Mouse (Mus musculus): ENCODE results near the gene Mrrf. TPM values are rescaled to one million over a fixed set of nuclear protein-coding genes. Genes with fewer than 3 reads are reported as not detected.

The Mrrf gene
- polyA plus RNA-seq, 1 experiment: 24.5 TPM

DNA sequence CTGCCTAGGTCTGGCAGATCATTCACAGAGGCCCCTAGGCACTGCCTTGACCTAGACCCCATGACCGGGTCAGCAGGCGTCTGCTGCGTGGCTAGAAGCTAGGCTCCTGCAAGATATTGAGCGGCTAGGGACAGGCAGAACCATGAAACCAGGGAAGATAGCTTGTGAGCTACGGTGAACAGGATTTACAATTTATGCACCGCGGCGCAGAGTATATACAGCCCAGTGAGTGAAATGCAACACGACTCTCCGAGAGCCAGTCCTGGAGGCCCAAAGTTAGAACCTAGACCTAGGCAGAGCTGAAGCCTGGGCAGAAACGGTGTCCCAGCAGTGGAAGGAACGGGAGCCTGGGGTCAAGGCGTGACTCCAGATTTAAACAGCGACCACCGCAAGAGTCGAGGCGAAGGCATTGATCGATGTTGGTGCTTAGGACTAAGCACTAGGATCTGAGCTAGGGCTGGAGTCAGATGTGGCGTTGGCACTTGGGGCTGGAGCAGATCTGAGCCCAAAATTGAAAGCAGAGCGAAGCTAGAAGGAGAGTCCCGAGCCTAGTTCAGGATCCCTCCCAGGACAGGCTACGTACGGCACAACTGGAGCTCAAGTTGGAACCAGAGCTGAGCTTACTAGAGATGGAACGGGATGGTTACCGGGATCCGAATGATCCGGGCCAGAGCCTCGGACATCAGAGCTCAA, 34.2 kb upstream of the Mrrf start:
- H3K4me3 ChIP-seq (replicated peaks; ENCODE audit: extremely low read depth, low read depth, low read length): no peak overlapping the region

GRCm38 (mm10) chr2:36102559-36102946, 33.6 kb upstream of the Mrrf start:
- peaks cover 5% of the 10 kb centered on the region; the same call in 1 of the 2 replicates for H3K4me1 ChIP-seq (ENCODE audit: control insufficient read depth, insufficient read depth, low read length)
- TF ChIP-seq CTCF (IDR thresholded peaks at IDR 0.05; ENCODE audit: insufficient read depth, low read length) (no peak), POLR2A (IDR thresholded peaks at IDR 0.05; ENCODE audit: borderline replicate concordance, extremely low read depth, low read depth, low read length) (no peak)
- H3K4me3 ChIP-seq (replicated peaks; ENCODE audit: extremely low read depth, low read depth, low read length): no peak overlapping the region
- 27% methylated on average over 21 of the region's 21 CpGs for WGBS
- peak; percentile 13 for DNase-seq

More for the DNA sequence above, 34.2 kb upstream of the Mrrf start:
- peaks cover 5% of the 10 kb centered on the region; the same call in 1 of the 2 replicates for H3K4me1 ChIP-seq (ENCODE audit: control insufficient read depth, insufficient read depth, low read length)
- 37% methylated on average over 28 of the region's 28 CpGs for WGBS
- no peak for DNase-seq
- TF ChIP-seq POLR2A (IDR thresholded peaks at IDR 0.05; ENCODE audit: borderline replicate concordance, extremely low read depth, low read depth, low read length) (no peak), CTCF (IDR thresholded peaks at IDR 0.05; ENCODE audit: insufficient read depth, low read length) (no peak)

DNA sequence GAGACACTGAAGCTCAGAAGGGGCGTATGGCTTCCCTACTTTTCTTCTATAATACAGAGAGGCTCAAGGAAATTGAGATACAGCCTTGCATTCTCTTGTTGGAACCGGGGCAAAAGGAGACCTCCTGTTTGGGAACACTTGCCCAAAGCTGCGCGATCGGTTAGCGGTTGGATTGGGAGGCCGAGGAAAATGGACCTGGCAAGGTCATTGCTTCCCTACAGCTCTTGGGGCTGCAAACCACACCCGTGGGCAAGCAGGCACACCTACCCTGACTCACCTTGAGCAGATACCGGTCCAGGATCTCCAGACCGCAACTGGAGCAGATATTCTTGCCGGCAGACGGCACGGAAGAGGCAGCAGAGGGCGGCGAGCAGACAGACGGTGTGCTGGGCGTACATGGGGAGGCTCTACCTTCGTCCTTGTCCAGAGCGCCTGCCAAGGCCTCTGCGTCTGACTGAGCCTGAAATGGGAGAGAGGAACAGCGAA, 33.1 kb upstream of the Mrrf start:
- H3K4me3 ChIP-seq (replicated peaks; ENCODE audit: extremely low read depth, low read depth, low read length): no peak overlapping the region
- TF ChIP-seq POLR2A (IDR thresholded peaks at IDR 0.05; ENCODE audit: borderline replicate concordance, extremely low read depth, low read depth, low read length) (no peak), CTCF (IDR thresholded peaks at IDR 0.05; ENCODE audit: insufficient read depth, low read length) (no peak)

GRCm38 (mm10) chr2:36103555-36104367, 32.4 kb upstream of the Mrrf start:
- peak overlapping the region; percentile 43 for H3K4me3 ChIP-seq (replicated peaks; ENCODE audit: extremely low read depth, low read depth, low read length)
- DNase-seq: peak; percentile 32
- peaks cover 5% of the 10 kb centered on the region; the same call in 1 of the 2 replicates for H3K4me1 ChIP-seq (ENCODE audit: control insufficient read depth, insufficient read depth, low read length)
- TF ChIP-seq CTCF (IDR thresholded peaks at IDR 0.05; ENCODE audit: insufficient read depth, low read length) (no peak), POLR2A (IDR thresholded peaks at IDR 0.05; ENCODE audit: borderline replicate concordance, extremely low read depth, low read depth, low read length) (no peak)
- WGBS: 6% methylated on average over 38 of the region's 38 CpGs

More for the DNA sequence above, 33.1 kb upstream of the Mrrf start:
- DNase-seq: no peak
- H3K4me1 ChIP-seq (ENCODE audit: control insufficient read depth, insufficient read depth, low read length): peaks cover 5% of the 10 kb centered on the region; the same call in 1 of the 2 replicates
- WGBS: 22% methylated on average over 21 of the region's 21 CpGs

GRCm38 (mm10) chr2:36104436-36104955, 31.7 kb upstream of the Mrrf start:
- WGBS: 1% methylated on average over 32 of the region's 32 CpGs
- DNase-seq: peak; percentile 20
- no peak for TF ChIP-seq CTCF (IDR thresholded peaks at IDR 0.05; ENCODE audit: insufficient read depth, low read length)
- TF ChIP-seq POLR2A (IDR thresholded peaks at IDR 0.05; ENCODE audit: borderline replicate concordance, extremely low read depth, low read depth, low read length): no peak
- Histone ChIP-seq H3K4me1 (ENCODE audit: control insufficient read depth, insufficient read depth, low read length) (peaks cover 5% of the 10 kb centered on the region; the same call in 1 of the 2 replicates), H3K4me3 (replicated peaks; ENCODE audit: extremely low read depth, low read depth, low read length) (peak overlapping the region; percentile 45)

DNA sequence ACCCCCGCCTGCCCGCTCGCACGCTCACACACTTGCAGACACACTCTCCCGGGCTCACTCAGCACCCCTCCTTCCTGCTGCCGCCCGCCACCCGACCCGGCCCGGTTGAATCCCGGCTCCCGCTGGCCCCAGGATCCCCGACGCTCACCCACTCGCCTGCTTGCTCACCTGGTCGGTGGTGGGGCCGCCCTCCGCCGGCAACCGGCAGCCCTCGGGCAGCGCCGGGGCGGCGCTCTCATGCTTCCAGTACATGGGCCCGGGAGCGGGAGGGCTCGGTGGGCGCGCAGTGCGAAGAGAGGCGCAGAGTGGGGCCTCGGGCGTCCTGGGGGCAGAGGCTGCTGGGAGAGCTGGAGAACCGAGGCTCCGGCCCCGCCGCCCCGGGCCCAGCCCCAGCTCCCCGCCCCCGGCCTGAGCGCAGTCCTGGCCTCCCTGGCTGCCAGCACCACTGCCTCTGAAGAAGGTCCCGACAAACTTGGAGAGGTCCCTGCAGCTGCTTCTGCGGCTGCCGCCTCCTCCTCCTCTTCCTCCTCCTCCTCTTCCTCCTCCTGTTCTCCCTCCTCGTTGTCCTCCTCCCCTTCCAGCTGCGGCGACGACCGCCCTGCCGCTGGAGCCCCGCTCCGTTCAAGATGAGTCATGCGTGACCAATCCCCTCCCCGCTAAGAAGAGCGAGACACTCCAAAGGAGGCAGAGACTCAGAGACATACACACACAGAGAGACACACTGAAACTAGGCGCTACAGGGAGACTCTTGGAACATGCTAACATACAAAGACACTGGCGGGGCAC, 31.0 kb upstream of the Mrrf start, which contains the start of gene Lhx6:
Gene Lhx6, minus strand, starts transcription at position 453 of the 786 bp plus-strand sequence.
- Histone ChIP-seq H3K4me3 (replicated peaks; ENCODE audit: extremely low read depth, low read depth, low read length) (peak within 1 kb of the TSS; percentile 45), H3K4me1 (ENCODE audit: control insufficient read depth, insufficient read depth, low read length) (peaks cover 5% of the 10 kb centered on the region; the same call in 1 of the 2 replicates)
- 2% methylated on average over 53 of the region's 58 CpGs for WGBS
- TF ChIP-seq POLR2A (IDR thresholded peaks at IDR 0.05; ENCODE audit: borderline replicate concordance, extremely low read depth, low read depth, low read length) (no peak), CTCF (IDR thresholded peaks at IDR 0.05; ENCODE audit: insufficient read depth, low read length) (no peak)
- DNase-seq: peak; percentile 17

GRCm38 (mm10) chr2:36108615-36109014, 27.6 kb upstream of the Mrrf start:
- 26% methylated on average over 7 of the region's 7 CpGs for WGBS
- H3K4me3 ChIP-seq (replicated peaks; ENCODE audit: extremely low read depth, low read depth, low read length): no peak overlapping the region
- DNase-seq: no peak
- no peak for TF ChIP-seq POLR2A (IDR thresholded peaks at IDR 0.05; ENCODE audit: borderline replicate concordance, extremely low read depth, low read depth, low read length)
- TF ChIP-seq CTCF (IDR thresholded peaks at IDR 0.05; ENCODE audit: insufficient read depth, low read length): no peak
- H3K4me1 ChIP-seq (ENCODE audit: control insufficient read depth, insufficient read depth, low read length): peaks cover 5% of the 10 kb centered on the region; the same call in 1 of the 2 replicates

DNA sequence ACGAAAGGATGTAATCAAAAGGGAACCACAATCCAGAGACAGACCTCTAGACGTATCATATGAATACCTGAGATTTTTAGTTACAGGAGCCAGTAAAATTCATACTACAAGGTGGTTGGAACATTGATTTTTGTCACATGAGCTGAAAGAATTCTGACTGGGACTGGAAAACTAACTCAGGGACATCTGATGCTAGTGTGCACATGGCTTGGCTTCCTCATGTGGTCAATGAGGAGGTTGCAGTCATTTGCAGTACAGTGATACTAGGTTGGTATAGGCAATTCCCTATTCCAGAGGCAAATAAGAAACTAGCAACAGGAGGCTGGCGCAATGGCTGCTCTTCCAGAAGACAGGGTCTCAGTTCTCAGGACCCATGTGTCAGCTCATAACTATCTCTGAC, 23.6 kb upstream of the Mrrf start:
- Histone ChIP-seq H3K4me1 (ENCODE audit: control insufficient read depth, insufficient read depth, low read length) (no peaks in the 10 kb centered on the region), H3K4me3 (replicated peaks; ENCODE audit: extremely low read depth, low read depth, low read length) (no peak overlapping the region)
- TF ChIP-seq POLR2A (IDR thresholded peaks at IDR 0.05; ENCODE audit: borderline replicate concordance, extremely low read depth, low read depth, low read length) (no peak), CTCF (IDR thresholded peaks at IDR 0.05; ENCODE audit: insufficient read depth, low read length) (no peak)
- 84% methylated on average over 3 of the region's 3 CpGs for WGBS
- no peak for DNase-seq
